Mouse (Mus musculus) kidney, postnatal 0 days (tissue): ENCODE measurements around the gene Dand5. TPM values are rescaled to one million over a fixed set of nuclear protein-coding genes. Genes with fewer than 3 reads are reported as not detected.
"Not testable (repeated sequence)": the region's sequence is repeated elsewhere in the genome, so short reads cannot be mapped to it uniquely, and the experiment has no call there.

ENCODE experiments used
- ATAC-seq: fragments of 200-750 bp; cut with Nextera tagmentation; replicated peaks from 2 replicates; pipeline ENCODE4 v1.8.0; 2017; ENCODE audit warnings: low read depth, moderate number of reproducible peaks, moderate TSS enrichment, moderate library complexity; ENCODE audit not compliant: low FRiP score
- DNase-seq: peaks from one replicate; pipeline ENCODE4 v3.0.0-alpha.2; 2016; ENCODE audit warnings: low spot score
- H3K27ac ChIP-seq: fragments of 300-500 bp; sonication (generic); 2 replicates; pipeline ENCODE4 v1.5.1; 2014; ENCODE audit warnings: mild to moderate bottlenecking
- H3K27me3 ChIP-seq: fragments of 300-500 bp; sonication (generic); 2 replicates; pipeline ENCODE4 v1.6.1; 2014; ENCODE audit warnings: low read length, mixed read lengths; ENCODE audit not compliant: insufficient read depth
- H3K36me3 ChIP-seq: fragments of 300-500 bp; sonication (generic); 2 replicates; pipeline ENCODE4 v1.6.1; 2014; ENCODE audit warnings: low read length, mixed read lengths; ENCODE audit not compliant: insufficient read depth
- H3K4me1 ChIP-seq: fragments of 300-500 bp; sonication (generic); replicated peaks from 2 replicates; pipeline ENCODE4 v1.6.1; 2014; ENCODE audit warnings: antibody characterized with exemption, low read length, mixed read lengths; ENCODE audit not compliant: insufficient read depth
- H3K4me2 ChIP-seq: fragments of 300-500 bp; sonication (generic); 2 replicates; pipeline ENCODE4 v1.6.1; 2014; ENCODE audit warnings: mild to moderate bottlenecking, low read length, moderate library complexity, mixed read lengths
- H3K4me3 ChIP-seq: fragments of 300-500 bp; sonication (generic); replicated peaks from 2 replicates; pipeline ENCODE4 v1.5.1; 2014; ENCODE audit warnings: low read depth, low read length
- H3K9ac ChIP-seq: fragments of 300-500 bp; sonication (generic); 2 replicates; pipeline ENCODE4 v1.6.1; 2014; ENCODE audit warnings: low read depth, low read length
- H3K9me3 ChIP-seq: fragments of 300-500 bp; sonication (generic); replicated peaks from 2 replicates; pipeline ENCODE4 v1.6.1; 2016; ENCODE audit warnings: low read length, inconsistent platforms, mixed read lengths
- CTCF ChIP-seq: IDR thresholded peaks from 2 replicates; pipeline ENCODE4 v1.5.1; 2016; ENCODE audit warnings: antibody characterized with exemption, low read depth, mild to moderate bottlenecking, moderate library complexity
- WGBS: fragments of 180-500 bp; shearing (Covaris S2); extraction: QIAGEN DNeasy Blood & Tissue Kit; methylation state at CpG from one replicate; pipeline ENCODE4 v1.1.7; 2014; 5-methylcytosine and 5-hydroxymethylcytosine counted together
- polyA plus RNA-seq: library from polyadenylated mRNA; unstranded; fragments of >200 nt; fragmentation: Nextera tagmentation; extraction: Ambion mirVana; gene quantifications from 2 replicates; pipeline ENCODE4 v1.2.1, GENCODE M21; 2015

Gene Dand5
- polyA plus RNA-seq, 1 experiment from 2014 or later: 7.4 TPM

- no peak for DNase-seq
- H3K36me3 ChIP-seq: peaks cover 44% of the 10 kb centered on the region
- H3K4me2 ChIP-seq: no peak overlapping the region
- no peaks in the 10 kb centered on the region for H3K9me3 ChIP-seq
- H3K27ac ChIP-seq: no peak overlapping the region
- H3K4me1 ChIP-seq: no peaks in the 10 kb centered on the region; the same call in 1 of the 2 replicates
- no peak overlapping the region for H3K9ac ChIP-seq
- no peak overlapping the region for H3K4me3 ChIP-seq
- TF ChIP-seq CTCF: no peak
- no peak for ATAC-seq
- no peaks in the 10 kb centered on the region for H3K27me3 ChIP-seq
- WGBS: 67% methylated on average over 10 of the region's 10 CpGs
Observed at GRCm38 (mm10) chr8:84834866-84835855, 12.5 kb upstream of the Dand5 start.

GRCm38 (mm10) chr8:84834002-84834865 lies 11.6 kb upstream of the Dand5 start:
- Histone ChIP-seq H3K9me3 (no peaks in the 10 kb centered on the region), H3K4me3 (no peak overlapping the region), H3K4me2 (no peak overlapping the region), H3K4me1 (no peaks in the 10 kb centered on the region; the same call in 1 of the 2 replicates), H3K27me3 (no peaks in the 10 kb centered on the region), H3K27ac (no peak overlapping the region), H3K36me3 (peaks cover 44% of the 10 kb centered on the region), H3K9ac (no peak overlapping the region)
- 86% methylated on average over 19 of the region's 19 CpGs for WGBS
- ATAC-seq (no peak), DNase-seq (no peak)
- TF ChIP-seq CTCF: no peak

GRCm38 (mm10) chr8:84832759-84833742 lies 10.4 kb upstream of the Dand5 start:
- Histone ChIP-seq H3K27ac (peak overlapping the region; percentile 94; the same call in 1 of the 2 replicates), H3K9ac (peak overlapping the region; percentile 96), H3K4me3 (peak overlapping the region; percentile 95), H3K9me3 (no peaks in the 10 kb centered on the region), H3K27me3 (no peaks in the 10 kb centered on the region), H3K4me2 (peak overlapping the region; percentile 65), H3K36me3 (peaks cover 40% of the 10 kb centered on the region), H3K4me1 (no peaks in the 10 kb centered on the region; the same call in 1 of the 2 replicates)
- 53% methylated on average over 10 of the region's 10 CpGs for WGBS
- no peak for DNase-seq
- peak; percentile 32; the same call in 1 of the 2 replicates for TF ChIP-seq CTCF
- ATAC-seq: no peak

GRCm38 (mm10) chr8:84832034-84832717 lies 9.6 kb upstream of the Dand5 start:
- ATAC-seq: peak; percentile 38
- 1% methylated on average over 59 of the region's 59 CpGs for WGBS
- H3K9ac ChIP-seq: peak overlapping the region; percentile 96

GRCm38 (mm10) chr8:84831490-84831889 lies 8.9 kb upstream of the Dand5 start, which contains the start of gene Gadd45gip1:
Gene Gadd45gip1 (plus strand): TSS chr8:84831522.
- Histone ChIP-seq H3K27me3 (no peaks in the 10 kb centered on the region), H3K27ac (peak within 1 kb of the TSS; percentile 94), H3K9me3 (no peaks in the 10 kb centered on the region), H3K4me2 (peak within 1 kb of the TSS; percentile 65), H3K4me1 (no peaks in the 10 kb centered on the region), H3K9ac (peak within 1 kb of the TSS; percentile 96), H3K36me3 (peaks cover 25% of the 10 kb centered on the region), H3K4me3 (peak within 1 kb of the TSS; percentile 95)
- no peak for ATAC-seq
- no peak for TF ChIP-seq CTCF
- WGBS: 84% methylated on average over 11 of the region's 11 CpGs
- no peak for DNase-seq

More at GRCm38 (mm10) chr8:84832034-84832717, 9.6 kb upstream of the Dand5 start:
- H3K4me3 ChIP-seq: peak overlapping the region; percentile 95
- no peaks in the 10 kb centered on the region for H3K9me3 ChIP-seq
- H3K27ac ChIP-seq: peak overlapping the region; percentile 94
- no peaks in the 10 kb centered on the region for H3K4me1 ChIP-seq
- no peak for TF ChIP-seq CTCF
- peaks cover 32% of the 10 kb centered on the region for H3K36me3 ChIP-seq
- H3K27me3 ChIP-seq: no peaks in the 10 kb centered on the region
- peak; percentile 75 for DNase-seq
- peak overlapping the region; percentile 65 for H3K4me2 ChIP-seq

GRCm38 (mm10) chr8:84826518-84826917 lies 3.9 kb upstream of the Dand5 start:
- not testable (repeated sequence) for H3K4me2 ChIP-seq, H3K36me3 ChIP-seq, H3K4me3 ChIP-seq, H3K27ac ChIP-seq, H3K9ac ChIP-seq, H3K9me3 ChIP-seq, H3K27me3 ChIP-seq, H3K4me1 ChIP-seq, ATAC-seq, DNase-seq
- WGBS: 72% methylated on average over 1 of the region's 2 CpGs
